Mouse (Mus musculus): ENCODE measurements around the gene Ide. TPM values are rescaled to one million over a fixed set of nuclear protein-coding genes. Genes with fewer than 3 reads are reported as not detected.

Gene Ide
- polyA plus RNA-seq, 1 experiment: 24.0 TPM

GRCm38 (mm10) chr19:37317359-37317758 is 20.3 kb downstream of the Ide start:
- peaks cover 5% of the 10 kb centered on the region; the same call in 1 of the 2 replicates for H3K36me3 ChIP-seq (ENCODE audit: control insufficient read depth, insufficient read depth, low read length)
- no peak overlapping the region for H3K4me3 ChIP-seq (ENCODE audit: insufficient read depth, low read depth, low read length)
- TF ChIP-seq POLR2A (IDR thresholded peaks at IDR 0.05; ENCODE audit: low read depth, low read length): no peak
- TF ChIP-seq CTCF (conservative IDR thresholded peaks at IDR 0.05; ENCODE audit: insufficient read depth, insufficient read length, low read depth, low read length): no peak
- no peak for DNase-seq
- no peaks in the 10 kb centered on the region for H3K27me3 ChIP-seq (replicated peaks; ENCODE audit: control insufficient read depth, insufficient read depth, low read length)
- no peaks in the 10 kb centered on the region for H3K4me1 ChIP-seq (ENCODE audit: control insufficient read depth, insufficient read depth, low read length)
- 85% methylated on average over 4 of the region's 4 CpGs for WGBS
- H3K27ac ChIP-seq (ENCODE audit: insufficient read depth, low read depth, low read length): no peak overlapping the region

GRCm38 (mm10) chr19:37315091-37315490 is 22.6 kb downstream of the Ide start:
- no peak for TF ChIP-seq CTCF (conservative IDR thresholded peaks at IDR 0.05; ENCODE audit: insufficient read depth, insufficient read length, low read depth, low read length)
- 72% methylated on average over 9 of the region's 9 CpGs for WGBS
- Histone ChIP-seq H3K4me1 (ENCODE audit: control insufficient read depth, insufficient read depth, low read length) (no peaks in the 10 kb centered on the region), H3K27me3 (replicated peaks; ENCODE audit: control insufficient read depth, insufficient read depth, low read length) (no peaks in the 10 kb centered on the region), H3K4me3 (ENCODE audit: insufficient read depth, low read depth, low read length) (no peak overlapping the region), H3K27ac (ENCODE audit: insufficient read depth, low read depth, low read length) (no peak overlapping the region), H3K36me3 (ENCODE audit: control insufficient read depth, insufficient read depth, low read length) (peaks cover 5% of the 10 kb centered on the region; the same call in 1 of the 2 replicates)
- DNase-seq: peak; percentile 4

GRCm38 (mm10) chr19:37311426-37311825 is 26.2 kb downstream of the Ide start:
- Histone ChIP-seq H3K36me3 (ENCODE audit: control insufficient read depth, insufficient read depth, low read length) (peaks cover 3% of the 10 kb centered on the region; the same call in 1 of the 2 replicates), H3K27ac (ENCODE audit: insufficient read depth, low read depth, low read length) (no peak overlapping the region), H3K4me3 (ENCODE audit: insufficient read depth, low read depth, low read length) (no peak overlapping the region), H3K4me1 (ENCODE audit: control insufficient read depth, insufficient read depth, low read length) (no peaks in the 10 kb centered on the region), H3K27me3 (replicated peaks; ENCODE audit: control insufficient read depth, insufficient read depth, low read length) (no peaks in the 10 kb centered on the region)
- WGBS: 96% methylated on average over 6 of the region's 6 CpGs
- no peak for TF ChIP-seq POLR2A (IDR thresholded peaks at IDR 0.05; ENCODE audit: low read depth, low read length)
- no peak for DNase-seq

- Histone ChIP-seq H3K4me1 (ENCODE audit: control insufficient read depth, insufficient read depth, low read length) (no peaks in the 10 kb centered on the region), H3K27me3 (replicated peaks; ENCODE audit: control insufficient read depth, insufficient read depth, low read length) (no peaks in the 10 kb centered on the region), H3K27ac (ENCODE audit: insufficient read depth, low read depth, low read length) (no peak overlapping the region), H3K4me3 (ENCODE audit: insufficient read depth, low read depth, low read length) (no peak overlapping the region), H3K36me3 (ENCODE audit: control insufficient read depth, insufficient read depth, low read length) (peaks cover 3% of the 10 kb centered on the region; the same call in 1 of the 2 replicates)
- no peak for DNase-seq
- TF ChIP-seq POLR2A (IDR thresholded peaks at IDR 0.05; ENCODE audit: low read depth, low read length) (no peak), CTCF (conservative IDR thresholded peaks at IDR 0.05; ENCODE audit: insufficient read depth, insufficient read length, low read depth, low read length) (no peak)
- WGBS: 84% methylated on average over 4 of the region's 4 CpGs
Measured at GRCm38 (mm10) chr19:37310133-37310532, 27.5 kb downstream of the Ide start.

GRCm38 (mm10) chr19:37308941-37309340 is 28.7 kb downstream of the Ide start:
- Histone ChIP-seq H3K27me3 (replicated peaks; ENCODE audit: control insufficient read depth, insufficient read depth, low read length) (no peaks in the 10 kb centered on the region), H3K4me1 (ENCODE audit: control insufficient read depth, insufficient read depth, low read length) (no peaks in the 10 kb centered on the region), H3K4me3 (ENCODE audit: insufficient read depth, low read depth, low read length) (no peak overlapping the region), H3K27ac (ENCODE audit: insufficient read depth, low read depth, low read length) (no peak overlapping the region), H3K36me3 (ENCODE audit: control insufficient read depth, insufficient read depth, low read length) (no peaks in the 10 kb centered on the region)
- no peak for DNase-seq
- WGBS: 78% methylated on average over 7 of the region's 7 CpGs
- TF ChIP-seq POLR2A (IDR thresholded peaks at IDR 0.05; ENCODE audit: low read depth, low read length) (no peak), CTCF (conservative IDR thresholded peaks at IDR 0.05; ENCODE audit: insufficient read depth, insufficient read length, low read depth, low read length) (no peak)

- Histone ChIP-seq H3K27ac (ENCODE audit: insufficient read depth, low read depth, low read length) (no peak overlapping the region), H3K27me3 (replicated peaks; ENCODE audit: control insufficient read depth, insufficient read depth, low read length) (no peaks in the 10 kb centered on the region)
- TF ChIP-seq POLR2A (IDR thresholded peaks at IDR 0.05; ENCODE audit: low read depth, low read length) (no peak), CTCF (conservative IDR thresholded peaks at IDR 0.05; ENCODE audit: insufficient read depth, insufficient read length, low read depth, low read length) (no peak)
Measured at GRCm38 (mm10) chr19:37307826-37308545, 29.7 kb downstream of the Ide start.

GRCm38 (mm10) chr19:37306176-37306575 is 31.5 kb downstream of the Ide start:
- DNase-seq: no peak
- H3K36me3 ChIP-seq (ENCODE audit: control insufficient read depth, insufficient read depth, low read length): no peaks in the 10 kb centered on the region
- H3K27ac ChIP-seq (ENCODE audit: insufficient read depth, low read depth, low read length): no peak overlapping the region
- no peaks in the 10 kb centered on the region for H3K4me1 ChIP-seq (ENCODE audit: control insufficient read depth, insufficient read depth, low read length)
- H3K27me3 ChIP-seq (replicated peaks; ENCODE audit: control insufficient read depth, insufficient read depth, low read length): no peaks in the 10 kb centered on the region
- 90% methylated on average over 3 of the region's 3 CpGs for WGBS
- TF ChIP-seq POLR2A (IDR thresholded peaks at IDR 0.05; ENCODE audit: low read depth, low read length) (no peak), CTCF (conservative IDR thresholded peaks at IDR 0.05; ENCODE audit: insufficient read depth, insufficient read length, low read depth, low read length) (no peak)
- no peak overlapping the region for H3K4me3 ChIP-seq (ENCODE audit: insufficient read depth, low read depth, low read length)

More at GRCm38 (mm10) chr19:37307826-37308545, 29.7 kb downstream of the Ide start:
- DNase-seq: no peak
- Histone ChIP-seq H3K4me1 (ENCODE audit: control insufficient read depth, insufficient read depth, low read length) (no peaks in the 10 kb centered on the region), H3K36me3 (ENCODE audit: control insufficient read depth, insufficient read depth, low read length) (no peaks in the 10 kb centered on the region), H3K4me3 (ENCODE audit: insufficient read depth, low read depth, low read length) (no peak overlapping the region)
- 87% methylated on average over 6 of the region's 6 CpGs for WGBS
